Mouse (Mus musculus): ENCODE measurements around the gene Dhx16. TPM values are rescaled to one million over a fixed set of nuclear protein-coding genes. Genes with fewer than 3 reads are reported as not detected.

Gene Dhx16
- polyA plus RNA-seq, 1 experiment from 2014 or later = 42.2 TPM

- Histone ChIP-seq H3K27me3 (replicated peaks; ENCODE audit: control insufficient read depth, insufficient read depth, low read length) (no peaks in the 10 kb centered on the region), H3K4me2 (ENCODE audit: low read length) (peak overlapping the region; percentile 93), H3K27ac (ENCODE audit: low read length) (peak overlapping the region; percentile 97), H3K4me1 (replicated peaks; ENCODE audit: control insufficient read depth, insufficient read depth, low read length) (peaks cover 52% of the 10 kb centered on the region), H3K9ac (replicated peaks; ENCODE audit: low read depth, low read length) (peak overlapping the region; percentile 87), H3K9me3 (ENCODE audit: control insufficient read depth, low read length) (no peaks in the 10 kb centered on the region), H3K36me3 (ENCODE audit: control insufficient read depth, insufficient read depth) (peaks cover 4% of the 10 kb centered on the region; the same call in 1 of the 2 replicates), H3K4me3 (replicated peaks; ENCODE audit: low read length) (peak overlapping the region; percentile 83)
- WGBS = 10% methylated on average over 26 of the region's 26 CpGs
- no peak for ATAC-seq
These were observed 12.4 kb upstream of the Dhx16 start for GRCm38 (mm10) chr17:35866911-35867890.

GRCm38 (mm10) chr17:35868165-35868820, 11.3 kb upstream of the Dhx16 start:
- ATAC-seq = no peak
- peak overlapping the region; percentile 83 for H3K4me3 ChIP-seq (replicated peaks; ENCODE audit: low read length)

DNA sequence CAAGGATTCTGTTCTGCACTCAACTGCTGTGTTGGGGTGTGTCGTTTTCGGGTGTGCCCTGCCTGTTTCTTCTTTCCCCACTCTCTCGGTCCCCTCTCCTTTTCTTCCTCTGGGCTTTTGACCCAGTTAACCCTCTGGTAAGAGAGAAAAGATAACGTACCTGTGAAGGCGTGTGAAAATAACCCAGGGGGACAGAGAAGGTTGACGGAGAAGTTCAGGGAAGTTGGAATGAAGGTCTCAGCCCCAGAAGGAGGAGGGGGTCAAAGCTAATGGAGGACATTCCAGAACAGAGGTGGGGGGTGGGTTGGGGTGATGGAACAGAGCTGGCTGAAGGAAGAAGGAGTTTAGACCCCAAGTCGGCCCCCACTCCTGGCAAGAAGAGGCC, 10.7 kb upstream of the Dhx16 start:
- WGBS = 2% methylated on average over 7 of the region's 7 CpGs
- H3K27ac ChIP-seq (ENCODE audit: low read length) = peak overlapping the region; percentile 47; the same call in 1 of the 2 replicates

More at GRCm38 (mm10) chr17:35868165-35868820, 11.3 kb upstream of the Dhx16 start:
- 30% methylated on average over 17 of the region's 17 CpGs for WGBS
- Histone ChIP-seq H3K4me1 (replicated peaks; ENCODE audit: control insufficient read depth, insufficient read depth, low read length) (peaks cover 59% of the 10 kb centered on the region), H3K4me2 (ENCODE audit: low read length) (peak overlapping the region; percentile 93), H3K9me3 (ENCODE audit: control insufficient read depth, low read length) (no peaks in the 10 kb centered on the region), H3K36me3 (ENCODE audit: control insufficient read depth, insufficient read depth) (peaks cover 4% of the 10 kb centered on the region; the same call in 1 of the 2 replicates), H3K27ac (ENCODE audit: low read length) (peak overlapping the region; percentile 47; the same call in 1 of the 2 replicates), H3K27me3 (replicated peaks; ENCODE audit: control insufficient read depth, insufficient read depth, low read length) (no peaks in the 10 kb centered on the region), H3K9ac (replicated peaks; ENCODE audit: low read depth, low read length) (peak overlapping the region; percentile 87)

DNA sequence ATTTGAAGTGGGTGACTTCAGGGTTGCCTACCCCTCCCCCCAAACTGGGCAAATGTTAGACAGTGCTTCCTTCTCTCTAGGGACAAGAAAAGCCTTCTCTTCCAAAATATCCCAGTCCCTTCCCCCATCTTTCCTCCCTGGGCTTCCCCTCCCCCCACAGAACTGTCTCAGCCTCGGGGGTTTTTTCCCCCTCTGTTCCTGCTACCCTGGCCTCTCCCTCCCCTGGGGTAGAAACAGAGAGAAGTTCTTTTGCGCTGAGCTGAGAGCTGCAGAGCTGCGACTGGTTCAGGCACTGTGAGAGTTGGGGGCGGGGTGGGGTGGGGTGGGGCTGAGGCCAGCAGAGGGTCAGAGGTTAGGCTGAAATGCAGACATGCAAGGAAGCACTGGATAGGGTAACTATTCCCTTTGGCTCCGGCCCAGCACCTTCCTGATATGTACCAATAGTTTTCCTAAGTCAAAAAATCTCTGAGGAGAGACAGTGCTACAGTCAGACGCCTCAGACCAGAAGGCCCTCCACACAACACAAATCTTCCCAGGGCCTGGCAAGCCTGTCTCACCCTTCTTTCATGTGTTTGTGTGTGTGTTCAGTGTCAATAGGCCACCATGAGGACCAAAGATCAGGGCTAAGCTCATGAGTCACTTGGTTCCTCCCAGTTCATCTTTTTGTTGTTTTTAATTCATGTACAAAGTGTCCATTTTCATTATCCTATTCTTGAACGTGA, 10.1 kb upstream of the Dhx16 start:
- Histone ChIP-seq H3K4me3 (replicated peaks; ENCODE audit: low read length) (peak overlapping the region; percentile 83), H3K4me1 (replicated peaks; ENCODE audit: control insufficient read depth, insufficient read depth, low read length) (peaks cover 69% of the 10 kb centered on the region), H3K9me3 (ENCODE audit: control insufficient read depth, low read length) (no peaks in the 10 kb centered on the region), H3K4me2 (ENCODE audit: low read length) (peak overlapping the region; percentile 93), H3K9ac (replicated peaks; ENCODE audit: low read depth, low read length) (peak overlapping the region; percentile 87), H3K27ac (ENCODE audit: low read length) (peak overlapping the region; percentile 43; the same call in 1 of the 2 replicates), H3K36me3 (ENCODE audit: control insufficient read depth, insufficient read depth) (peaks cover 4% of the 10 kb centered on the region), H3K27me3 (replicated peaks; ENCODE audit: control insufficient read depth, insufficient read depth, low read length) (no peaks in the 10 kb centered on the region)
- 4% methylated on average over 7 of the region's 7 CpGs for WGBS
- no peak for ATAC-seq

More for the DNA sequence above, 10.7 kb upstream of the Dhx16 start:
- peak overlapping the region; percentile 83 for H3K4me3 ChIP-seq (replicated peaks; ENCODE audit: low read length)
- H3K4me1 ChIP-seq (replicated peaks; ENCODE audit: control insufficient read depth, insufficient read depth, low read length) = peaks cover 65% of the 10 kb centered on the region
- H3K36me3 ChIP-seq (ENCODE audit: control insufficient read depth, insufficient read depth) = peaks cover 4% of the 10 kb centered on the region; the same call in 1 of the 2 replicates
- ATAC-seq = no peak
- H3K9me3 ChIP-seq (ENCODE audit: control insufficient read depth, low read length) = no peaks in the 10 kb centered on the region
- H3K27me3 ChIP-seq (replicated peaks; ENCODE audit: control insufficient read depth, insufficient read depth, low read length) = no peaks in the 10 kb centered on the region
- H3K4me2 ChIP-seq (ENCODE audit: low read length) = peak overlapping the region; percentile 93
- peak overlapping the region; percentile 87 for H3K9ac ChIP-seq (replicated peaks; ENCODE audit: low read depth, low read length)

DNA sequence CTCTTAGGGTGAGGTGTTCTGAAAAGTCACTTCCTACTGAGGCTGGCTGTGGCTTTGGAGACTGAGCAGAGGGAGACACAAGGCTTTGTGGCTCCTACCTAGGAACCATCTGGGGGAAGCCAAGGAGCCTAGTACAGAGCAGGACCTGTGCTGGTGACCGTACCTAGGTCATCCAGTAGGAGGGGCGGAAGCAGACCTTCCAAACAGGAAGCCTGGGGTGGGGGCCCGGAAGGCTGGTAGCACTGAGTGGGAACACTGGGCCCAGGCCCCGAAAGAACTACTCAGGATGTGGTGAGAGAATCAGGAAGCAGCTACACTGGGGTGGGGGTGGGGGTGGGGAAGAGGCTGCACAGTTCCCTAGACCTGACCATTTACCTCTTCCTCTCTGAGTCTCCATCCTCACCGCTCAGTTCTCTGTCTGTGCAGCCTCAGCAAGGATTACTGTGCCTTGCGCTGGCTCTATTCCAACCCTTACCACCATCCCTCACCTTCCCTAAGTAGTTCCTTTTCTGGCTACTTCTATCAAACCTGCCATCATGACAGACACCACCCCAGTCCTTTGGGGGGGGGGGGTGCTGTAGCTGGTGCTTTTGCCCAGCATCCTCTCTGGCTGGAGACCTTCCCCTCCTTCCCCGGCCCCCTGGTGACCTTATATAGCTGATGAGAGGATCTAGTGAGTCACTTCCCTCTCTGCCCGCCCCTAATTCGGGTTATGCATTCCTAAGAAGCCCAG, 9.3 kb upstream of the Dhx16 start:
- Histone ChIP-seq H3K27ac (ENCODE audit: low read length) (peak overlapping the region; percentile 24; the same call in 1 of the 2 replicates), H3K4me3 (replicated peaks; ENCODE audit: low read length) (peak overlapping the region; percentile 83), H3K4me2 (ENCODE audit: low read length) (peak overlapping the region; percentile 93), H3K4me1 (replicated peaks; ENCODE audit: control insufficient read depth, insufficient read depth, low read length) (peaks cover 61% of the 10 kb centered on the region), H3K9me3 (ENCODE audit: control insufficient read depth, low read length) (no peaks in the 10 kb centered on the region), H3K36me3 (ENCODE audit: control insufficient read depth, insufficient read depth) (peaks cover 11% of the 10 kb centered on the region), H3K9ac (replicated peaks; ENCODE audit: low read depth, low read length) (peak overlapping the region; percentile 87), H3K27me3 (replicated peaks; ENCODE audit: control insufficient read depth, insufficient read depth, low read length) (no peaks in the 10 kb centered on the region)
- WGBS = 72% methylated on average over 9 of the region's 9 CpGs
- ATAC-seq = no peak

GRCm38 (mm10) chr17:35870884-35871696, 8.5 kb upstream of the Dhx16 start:
- ATAC-seq = no peak
- H3K4me3 ChIP-seq (replicated peaks; ENCODE audit: low read length) = no peak overlapping the region; the same call in 1 of the 2 replicates

GRCm38 (mm10) chr17:35873774-35874519, 5.7 kb upstream of the Dhx16 start:
- 30% methylated on average over 21 of the region's 21 CpGs for WGBS
- no peak overlapping the region for H3K27ac ChIP-seq (ENCODE audit: low read length)
- H3K27me3 ChIP-seq (replicated peaks; ENCODE audit: control insufficient read depth, insufficient read depth, low read length) = no peaks in the 10 kb centered on the region
- 0 out of 2 replicates have a peak overlapping the region, but pooled peaks have one; percentile 17 for H3K9ac ChIP-seq (replicated peaks; ENCODE audit: low read depth, low read length)
- H3K4me1 ChIP-seq (replicated peaks; ENCODE audit: control insufficient read depth, insufficient read depth, low read length) = peaks cover 40% of the 10 kb centered on the region
- H3K9me3 ChIP-seq (ENCODE audit: control insufficient read depth, low read length) = no peaks in the 10 kb centered on the region
- peak; percentile 61 for ATAC-seq
- H3K4me3 ChIP-seq (replicated peaks; ENCODE audit: low read length) = no peak overlapping the region
- peaks cover 12% of the 10 kb centered on the region for H3K36me3 ChIP-seq (ENCODE audit: control insufficient read depth, insufficient read depth)
- no peak overlapping the region for H3K4me2 ChIP-seq (ENCODE audit: low read length)

More at GRCm38 (mm10) chr17:35870884-35871696, 8.5 kb upstream of the Dhx16 start:
- 90% methylated on average over 8 of the region's 8 CpGs for WGBS
- Histone ChIP-seq H3K27ac (ENCODE audit: low read length) (no peak overlapping the region), H3K27me3 (replicated peaks; ENCODE audit: control insufficient read depth, insufficient read depth, low read length) (no peaks in the 10 kb centered on the region), H3K36me3 (ENCODE audit: control insufficient read depth, insufficient read depth) (peaks cover 12% of the 10 kb centered on the region), H3K9me3 (ENCODE audit: control insufficient read depth, low read length) (no peaks in the 10 kb centered on the region), H3K9ac (replicated peaks; ENCODE audit: low read depth, low read length) (no peak overlapping the region), H3K4me1 (replicated peaks; ENCODE audit: control insufficient read depth, insufficient read depth, low read length) (peaks cover 61% of the 10 kb centered on the region), H3K4me2 (ENCODE audit: low read length) (peak overlapping the region; percentile 93)

Measured in forebrain, embryonic 16.5 days (tissue).